Mouse (Mus musculus): Measurements from ENCODE around the gene Hmox1. TPM values are rescaled to one million over a fixed set of nuclear protein-coding genes. Genes with fewer than 3 reads are reported as not detected.
A peak's percentile ranks its signal among the peaks of the same experiment; 100 is the strongest.

Gene Hmox1
- polyA plus RNA-seq, 1 experiment from 2014 or later: 9.1 TPM

DNA sequence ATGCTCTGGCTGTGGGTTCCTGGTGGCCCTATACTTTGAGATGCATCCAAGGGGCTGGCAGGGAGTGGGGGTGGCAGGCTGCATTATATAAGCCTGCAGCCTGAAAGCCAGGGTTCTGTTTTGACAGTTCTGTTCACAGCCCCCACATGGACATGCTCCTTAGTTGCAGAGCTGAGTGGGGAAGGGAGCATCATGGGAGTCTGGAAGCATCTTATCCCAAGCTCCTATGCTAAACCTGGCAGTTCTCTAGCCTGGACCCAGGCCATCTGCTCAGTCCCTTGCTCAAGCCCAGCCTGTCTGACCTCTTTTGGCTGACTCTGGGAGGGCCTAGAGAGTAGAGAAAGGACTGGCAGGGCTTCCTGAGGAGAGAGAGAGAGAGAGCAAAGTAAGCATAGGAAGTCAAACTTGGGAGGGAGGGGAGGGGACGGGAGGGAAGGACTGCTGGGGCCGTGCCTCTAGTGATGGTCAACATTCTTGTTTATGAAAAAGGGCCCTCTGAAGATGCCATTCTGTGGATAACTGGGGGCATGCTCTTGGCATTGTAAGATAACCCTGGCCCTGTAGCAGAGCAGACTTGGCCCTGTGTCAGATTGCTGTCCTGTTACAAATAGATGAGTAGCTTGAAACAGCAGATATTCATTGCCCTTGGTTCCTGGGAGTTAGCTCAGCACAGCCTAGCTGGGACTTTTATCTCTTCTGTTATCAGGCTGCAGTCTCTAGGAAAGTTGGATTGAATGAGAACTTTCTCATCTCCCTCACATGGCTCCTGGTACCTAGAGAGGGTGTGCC, 41.4 kb downstream of the Hmox1 start:
- H3K4me3 ChIP-seq: no peak overlapping the region
- peak; percentile 66 for ATAC-seq (replicated peaks)
- no peaks in the 10 kb centered on the region for H3K27me3 ChIP-seq
- no peak overlapping the region for H3K27ac ChIP-seq (replicated peaks)
- H3K36me3 ChIP-seq: no peaks in the 10 kb centered on the region
- WGBS: 59% methylated on average over 2 of the region's 2 CpGs
- H3K9me3 ChIP-seq: no peaks in the 10 kb centered on the region
- peaks cover 5% of the 10 kb centered on the region; the same call in 1 of the 2 replicates for H3K4me1 ChIP-seq
- no peak overlapping the region for H3K4me2 ChIP-seq (replicated peaks)
- H3K9ac ChIP-seq (replicated peaks): no peak overlapping the region

DNA sequence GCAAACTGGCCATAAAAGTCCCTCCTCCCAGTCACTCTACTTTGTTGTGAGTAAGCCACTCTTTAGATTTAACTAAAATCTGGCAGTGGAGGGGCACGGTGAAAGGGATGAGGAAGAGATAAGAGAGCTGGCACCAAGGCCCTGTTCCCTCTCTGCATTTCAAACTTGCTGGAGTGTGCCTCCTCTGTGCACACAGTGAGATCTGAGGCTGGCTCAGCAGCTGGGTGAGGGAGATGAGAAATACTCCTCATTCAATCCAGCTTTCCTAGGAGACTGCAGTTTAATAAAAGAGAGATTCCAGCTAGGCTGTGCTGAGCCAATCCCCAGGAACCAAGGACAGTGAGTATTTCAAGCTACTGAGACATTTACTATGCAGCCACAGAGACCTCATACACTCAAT, 42.3 kb downstream of the Hmox1 start:
- H3K9me3 ChIP-seq: no peaks in the 10 kb centered on the region
- no peak overlapping the region for H3K27ac ChIP-seq (replicated peaks)
- H3K36me3 ChIP-seq: no peaks in the 10 kb centered on the region
- H3K27me3 ChIP-seq: no peaks in the 10 kb centered on the region
- H3K4me1 ChIP-seq: peaks cover 5% of the 10 kb centered on the region; the same call in 1 of the 2 replicates
- H3K4me3 ChIP-seq: no peak overlapping the region
- H3K4me2 ChIP-seq (replicated peaks): no peak overlapping the region
- ATAC-seq (replicated peaks): no peak
- WGBS: 48% methylated on average over 1 of the region's 1 CpGs
- H3K9ac ChIP-seq (replicated peaks): no peak overlapping the region

DNA sequence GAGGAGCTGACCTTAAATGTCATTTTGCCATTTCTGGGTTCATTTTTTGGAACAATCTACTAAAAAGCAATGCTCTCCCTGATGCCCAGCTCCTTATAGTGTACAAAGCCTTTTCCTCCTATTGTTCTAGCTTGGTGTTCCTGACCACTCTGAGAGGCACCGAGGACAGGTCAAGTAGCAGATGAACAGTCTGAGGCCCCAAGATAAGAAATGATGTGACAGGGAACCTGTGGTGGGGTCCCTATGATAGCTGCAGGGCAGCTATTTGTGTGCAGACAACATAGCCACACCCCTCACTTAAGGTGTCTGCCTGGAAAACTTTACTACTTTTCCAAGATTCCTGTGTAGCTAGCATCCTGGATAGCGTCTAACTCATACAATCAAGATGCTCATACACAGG, 42.8 kb downstream of the Hmox1 start:
- Histone ChIP-seq H3K4me2 (replicated peaks) (no peak overlapping the region), H3K9ac (replicated peaks) (no peak overlapping the region)
- WGBS: 86% methylated on average over 2 of the region's 2 CpGs

DNA sequence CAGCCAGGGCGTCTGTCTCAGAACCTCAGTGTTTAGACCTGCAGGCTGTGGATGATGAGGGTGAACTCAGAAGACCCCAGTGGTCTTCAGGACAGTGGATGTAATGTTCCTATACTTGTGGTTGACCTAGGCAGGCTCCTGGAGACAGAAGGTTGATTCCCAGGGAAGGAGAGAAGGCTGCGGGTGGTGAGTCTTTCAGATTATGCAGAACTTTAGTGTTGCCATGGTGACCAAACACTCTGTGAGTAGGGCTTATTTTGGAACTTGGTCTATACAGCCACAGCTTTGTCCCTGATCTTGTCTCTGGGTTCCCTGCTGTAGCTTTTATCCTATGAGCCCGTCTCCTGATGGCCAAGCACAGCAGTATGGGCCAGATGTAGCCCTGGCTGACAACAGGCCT, 44.1 kb downstream of the Hmox1 start:
- 49% methylated on average over 3 of the region's 3 CpGs for WGBS
- no peak; the same call in 1 of the 2 replicates for ATAC-seq (replicated peaks)

More for the DNA sequence above, 42.8 kb downstream of the Hmox1 start:
- no peak for ATAC-seq (replicated peaks)
- no peak overlapping the region for H3K4me3 ChIP-seq
- H3K4me1 ChIP-seq: peaks cover 5% of the 10 kb centered on the region; the same call in 1 of the 2 replicates
- no peak overlapping the region for H3K27ac ChIP-seq (replicated peaks)
- H3K36me3 ChIP-seq: no peaks in the 10 kb centered on the region
- H3K9me3 ChIP-seq: no peaks in the 10 kb centered on the region
- no peaks in the 10 kb centered on the region for H3K27me3 ChIP-seq

More for the DNA sequence above, 44.1 kb downstream of the Hmox1 start:
- Histone ChIP-seq H3K27ac (replicated peaks) (no peak overlapping the region), H3K4me1 (peaks cover 5% of the 10 kb centered on the region; the same call in 1 of the 2 replicates), H3K27me3 (no peaks in the 10 kb centered on the region), H3K4me2 (replicated peaks) (no peak overlapping the region), H3K9ac (replicated peaks) (no peak overlapping the region), H3K4me3 (no peak overlapping the region), H3K9me3 (no peaks in the 10 kb centered on the region), H3K36me3 (no peaks in the 10 kb centered on the region)

Other genes starting within 250 kb of the Hmox1 start
- gene Isx, start 220.4 kb upstream of the Hmox1 start, polyA plus RNA-seq (2015; fragmentation: Nextera tagmentation; extraction: Ambion mirVana): not detected in 2 replicates
- gene Hmgxb4, start 100.3 kb upstream of the Hmox1 start, polyA plus RNA-seq (2015; fragmentation: Nextera tagmentation; extraction: Ambion mirVana): 46.2 and 49.1 TPM in 2 replicates
- gene Tom1, start 59.9 kb upstream of the Hmox1 start, polyA plus RNA-seq (2015; fragmentation: Nextera tagmentation; extraction: Ambion mirVana): 14.4 and 20.7 TPM in 2 replicates
- gene Mcm5, start 15.9 kb downstream of the Hmox1 start, polyA plus RNA-seq (2015; fragmentation: Nextera tagmentation; extraction: Ambion mirVana): 69.7 and 79.8 TPM in 2 replicates
- 0.80 and 1.4 TPM in 2 replicates for gene Rasd2, start 120.3 kb downstream of the Hmox1 start, polyA plus RNA-seq (2015; fragmentation: Nextera tagmentation; extraction: Ambion mirVana)